Mouse (Mus musculus) retina, postnatal 1 day (tissue): Measurements from ENCODE around the gene Slc24a3.

Source experiments
- DNase-seq: peaks from one replicate; pipeline ENCODE4 v3.0.0-alpha.2; 2012

Slc24a3 gene

GRCm38 (mm10) chr2:145214086-145214831 lies 46.7 kb downstream of the Slc24a3 start:
- no peak for DNase-seq

- DNase-seq = no peak
Measured at GRCm38 (mm10) chr2:145216580-145216979, 49.0 kb downstream of the Slc24a3 start.

DNA sequence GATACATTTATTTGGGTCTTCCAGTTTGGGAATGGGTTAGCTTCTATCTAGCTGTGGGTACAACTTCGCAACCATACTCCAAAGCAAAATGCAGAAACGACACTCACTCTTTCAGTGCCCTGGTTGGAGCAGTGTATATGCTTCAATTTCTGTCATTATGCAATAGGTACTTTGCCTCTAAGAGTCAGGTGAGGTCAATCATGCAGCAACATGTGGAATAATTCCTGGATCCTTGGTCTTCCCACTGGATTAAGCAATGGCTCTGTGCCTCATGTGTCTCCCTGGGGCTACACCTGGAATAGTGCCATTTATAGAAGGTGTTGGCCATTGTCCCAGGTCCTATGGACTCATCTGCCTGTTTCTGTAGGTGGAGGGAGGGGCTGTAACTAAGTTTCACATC lies 49.9 kb downstream of the Slc24a3 start:
- DNase-seq = no peak

DNA sequence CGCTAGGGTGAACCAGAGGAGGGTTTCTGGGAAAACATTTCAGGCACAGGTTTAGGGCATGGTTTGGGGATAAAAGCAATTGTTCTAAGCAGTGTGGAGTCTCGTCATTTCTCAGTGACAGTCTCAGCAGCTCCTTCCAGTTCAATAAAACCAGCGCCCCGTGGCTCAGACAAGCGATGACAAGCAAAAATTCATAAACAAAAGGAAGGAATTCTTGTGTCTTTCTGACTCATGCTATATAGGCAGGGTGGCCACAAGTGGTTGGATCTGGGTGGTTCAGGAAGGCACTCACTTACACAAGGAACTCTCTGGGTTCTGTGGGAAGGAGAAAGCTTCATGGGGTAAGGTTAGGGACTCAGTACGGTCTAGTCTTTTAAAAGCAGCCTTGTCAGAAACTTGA lies 51.7 kb downstream of the Slc24a3 start:
- DNase-seq = no peak

- no peak for DNase-seq
Measured at GRCm38 (mm10) chr2:145223646-145224045, 56.1 kb downstream of the Slc24a3 start.

- no peak for DNase-seq
Measured at GRCm38 (mm10) chr2:145225640-145226039, 58.1 kb downstream of the Slc24a3 start.

DNA sequence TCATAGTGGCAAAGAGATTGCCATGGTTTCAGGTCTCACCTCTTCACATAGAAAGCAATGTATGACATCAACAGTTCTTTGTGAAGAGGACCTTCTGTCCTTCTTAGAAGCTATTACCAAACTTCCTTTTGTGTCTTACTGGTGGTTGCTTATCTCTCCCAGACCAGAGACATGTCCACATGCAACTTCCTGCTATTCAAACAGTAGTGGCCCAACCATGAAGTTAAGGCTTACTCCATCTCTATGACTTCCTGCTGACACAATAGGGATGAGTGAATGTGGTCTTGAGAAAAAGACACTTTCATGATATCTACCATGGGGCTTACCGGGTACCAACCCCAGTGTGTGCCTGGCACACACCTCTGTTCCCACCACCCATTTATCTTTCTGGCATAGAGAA lies 58.5 kb downstream of the Slc24a3 start:
- DNase-seq = no peak

DNA sequence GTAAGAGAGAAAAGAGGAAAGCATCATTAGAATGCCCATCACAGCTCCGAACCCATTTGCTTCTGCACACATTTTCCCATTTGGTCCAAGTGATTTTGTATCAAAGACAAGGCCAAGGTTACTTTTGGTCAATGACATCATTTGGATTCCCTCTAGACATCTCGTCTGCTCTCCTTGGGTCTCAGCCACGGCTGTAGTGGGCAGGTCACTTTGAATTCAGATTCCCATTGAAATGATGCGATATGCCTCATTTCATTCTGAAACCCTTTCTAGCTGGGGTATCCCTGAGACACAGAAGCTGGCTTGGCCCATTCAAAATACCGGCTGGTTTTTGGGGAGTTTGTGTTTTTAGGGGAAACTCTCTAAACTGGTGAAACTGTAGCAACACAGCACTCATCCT lies 59.8 kb downstream of the Slc24a3 start:
- no peak for DNase-seq

DNA sequence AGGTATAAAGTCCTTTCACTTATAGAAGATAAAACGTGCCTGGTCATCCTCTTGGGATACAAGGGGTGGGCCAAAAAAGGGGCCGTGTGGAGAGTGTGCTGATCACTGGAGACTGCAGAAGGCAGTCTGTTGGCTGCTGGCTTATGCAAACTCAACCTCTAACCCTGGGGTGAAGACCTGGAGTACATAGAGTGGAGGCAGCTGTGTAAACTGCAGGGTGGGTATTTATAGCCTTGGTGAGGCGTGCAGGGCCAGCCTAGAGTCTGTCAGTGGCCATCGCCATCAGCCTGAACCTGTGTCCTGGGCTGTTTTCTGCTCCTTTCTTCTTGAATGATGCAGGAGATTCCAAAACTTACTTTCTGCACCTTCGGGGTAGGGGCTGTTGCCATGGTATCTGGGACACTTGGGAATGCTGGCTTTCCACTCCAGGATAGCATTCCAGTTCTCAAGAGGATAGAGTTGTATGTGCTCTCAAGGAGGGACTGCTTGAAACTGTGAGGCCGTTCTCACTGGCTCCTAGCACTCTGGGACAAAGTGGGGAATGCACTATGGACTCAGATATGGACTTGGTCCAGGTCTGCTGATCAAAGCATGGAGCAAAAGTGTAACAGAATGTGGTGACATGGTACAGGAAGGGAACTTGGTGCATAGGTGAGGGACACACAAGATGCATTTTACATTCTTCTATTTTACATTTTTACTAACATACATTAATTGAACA lies 65.4 kb downstream of the Slc24a3 start:
- no peak for DNase-seq

DNA sequence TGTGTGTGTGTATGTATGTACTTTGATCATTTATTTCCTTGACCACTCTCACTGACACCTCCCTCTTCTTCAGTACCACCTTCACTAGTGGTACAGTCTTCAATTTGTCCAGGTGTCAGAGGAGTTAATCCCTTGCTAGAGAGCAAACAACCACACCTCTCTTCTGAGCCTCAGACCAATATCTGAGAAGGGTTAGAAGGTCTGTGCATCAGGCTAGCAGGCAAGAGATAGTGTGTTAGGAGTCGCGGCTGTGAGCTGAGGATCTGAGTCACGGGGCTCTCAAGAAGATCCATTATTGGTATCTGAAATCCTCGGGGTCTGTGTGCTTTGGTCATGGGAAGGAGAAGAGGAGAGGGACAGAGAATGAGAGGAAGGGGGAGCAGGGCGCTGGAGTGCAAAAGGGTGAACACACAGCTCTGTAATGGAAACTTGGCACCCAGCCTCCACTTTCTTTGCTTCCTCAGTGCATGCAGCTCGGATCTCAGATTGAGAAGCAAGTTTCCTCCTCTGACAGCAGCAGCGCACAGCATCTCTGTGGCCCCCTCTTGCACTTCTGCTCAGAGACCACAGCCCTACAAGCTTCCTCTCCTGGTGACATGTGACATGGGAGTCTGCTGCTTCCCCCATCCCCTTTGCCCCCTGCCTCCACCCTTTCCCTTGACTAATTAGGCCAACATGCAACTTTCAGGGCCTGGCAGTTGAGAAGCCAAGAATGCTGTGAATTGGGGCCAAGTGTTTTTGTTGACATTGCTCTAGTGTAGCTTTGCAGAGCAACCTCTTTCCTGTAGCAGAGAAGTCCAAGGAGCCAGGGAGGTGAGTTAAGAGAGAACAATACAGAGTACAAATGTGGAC lies 66.2 kb downstream of the Slc24a3 start:
- peak; percentile 1 for DNase-seq

DNA sequence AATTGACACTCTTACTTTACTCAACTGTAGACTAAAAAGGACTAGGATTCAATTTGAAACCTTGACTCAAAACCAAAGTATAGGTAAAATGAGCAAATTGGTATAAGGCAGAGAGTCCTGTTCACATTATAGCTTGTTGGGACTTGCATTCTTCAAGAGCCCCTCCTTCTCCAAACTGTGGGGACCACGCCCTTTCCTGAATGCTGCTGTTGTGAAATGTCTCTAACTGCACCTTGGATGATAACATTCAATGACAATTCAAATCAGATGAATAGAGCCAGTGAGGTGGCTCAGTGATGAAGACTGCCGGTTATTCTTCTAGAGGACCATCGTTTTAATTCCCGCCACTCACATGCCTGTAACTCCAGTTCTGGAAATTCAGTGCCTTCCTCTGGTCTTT lies 78.8 kb downstream of the Slc24a3 start:
- DNase-seq = no peak

GRCm38 (mm10) chr2:145248185-145248584 lies 80.6 kb downstream of the Slc24a3 start:
- DNase-seq = no peak

DNA sequence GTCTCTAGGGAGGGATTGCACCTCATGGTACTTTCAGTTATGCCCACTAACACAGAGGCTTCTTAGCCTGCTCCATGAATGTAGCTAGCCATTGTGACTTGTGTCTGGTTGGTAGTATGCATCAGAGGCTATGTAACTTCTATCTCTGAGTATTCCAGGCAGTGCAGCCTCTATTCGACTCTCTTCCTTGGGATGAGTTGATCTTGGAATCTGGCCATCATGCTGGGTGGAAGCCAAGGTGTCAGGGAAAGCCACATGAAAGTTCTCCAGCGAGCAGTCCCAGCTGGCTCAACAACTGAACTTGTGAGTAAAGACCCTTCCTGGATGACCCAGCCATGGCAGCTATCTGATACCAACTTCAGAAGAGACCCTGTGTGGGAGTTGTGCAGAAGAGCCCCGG lies 89.8 kb downstream of the Slc24a3 start:
- DNase-seq = no peak

DNA sequence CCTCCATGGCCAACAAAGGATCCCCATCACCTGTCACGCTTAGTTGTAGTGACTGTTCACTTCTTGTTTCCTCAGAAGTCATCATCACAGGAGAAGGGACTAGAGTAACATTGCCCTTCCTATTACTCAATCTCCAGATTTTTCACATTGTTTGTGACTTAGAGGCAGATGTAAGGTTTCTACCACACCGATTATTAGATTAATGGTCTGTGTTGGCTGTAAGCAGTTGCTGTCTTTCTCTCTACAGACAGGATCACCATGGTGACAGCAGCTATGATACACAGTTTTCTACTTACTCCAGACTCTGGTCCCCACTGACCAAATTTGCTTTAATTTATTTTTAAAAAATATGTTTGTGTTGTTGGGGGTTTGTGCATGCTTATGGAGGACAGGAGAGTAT lies 90.3 kb downstream of the Slc24a3 start:
- DNase-seq = no peak

GRCm38 (mm10) chr2:145260574-145260973 lies 93.0 kb downstream of the Slc24a3 start:
- no peak for DNase-seq

GRCm38 (mm10) chr2:145262153-145262552 lies 94.6 kb downstream of the Slc24a3 start:
- DNase-seq = no peak

DNA sequence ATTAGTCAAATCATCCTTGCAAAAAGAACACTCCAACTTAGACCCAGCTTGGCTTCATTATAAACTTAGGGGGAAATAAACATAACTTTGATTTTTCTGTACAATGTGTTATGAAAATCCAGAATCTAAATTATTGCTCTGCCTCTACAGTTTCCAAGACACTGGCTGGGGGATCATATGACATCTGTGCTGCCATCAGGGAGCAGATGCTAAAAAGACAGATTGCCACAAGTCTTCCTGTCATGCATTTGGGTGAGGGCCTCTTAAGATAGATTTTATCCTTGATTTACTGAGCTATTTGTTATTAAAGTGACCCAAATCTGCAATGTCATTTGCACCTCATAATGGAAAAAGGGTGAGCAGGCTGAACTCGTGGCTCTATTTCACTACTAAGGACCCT lies 99.2 kb downstream of the Slc24a3 start:
- no peak for DNase-seq

DNA sequence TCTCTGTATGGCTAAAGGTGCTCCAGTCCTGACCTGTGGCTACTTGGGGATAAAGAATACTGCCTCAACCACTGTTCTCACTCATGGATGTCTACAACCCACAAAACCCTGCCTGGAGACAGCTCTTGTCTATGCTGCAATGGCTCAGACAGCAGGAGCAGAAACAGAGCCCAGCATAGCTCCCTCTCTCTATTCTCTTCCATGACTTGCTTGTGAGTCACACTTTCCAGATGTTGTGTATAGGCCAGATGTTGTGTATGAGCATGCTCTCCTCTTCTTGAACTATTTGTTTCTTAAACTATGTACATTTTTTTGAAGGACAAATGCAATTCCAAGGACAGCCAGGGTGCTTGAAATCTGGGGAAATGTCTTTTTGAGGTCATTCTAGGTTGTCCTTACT lies 101.4 kb downstream of the Slc24a3 start:
- DNase-seq = no peak

DNA sequence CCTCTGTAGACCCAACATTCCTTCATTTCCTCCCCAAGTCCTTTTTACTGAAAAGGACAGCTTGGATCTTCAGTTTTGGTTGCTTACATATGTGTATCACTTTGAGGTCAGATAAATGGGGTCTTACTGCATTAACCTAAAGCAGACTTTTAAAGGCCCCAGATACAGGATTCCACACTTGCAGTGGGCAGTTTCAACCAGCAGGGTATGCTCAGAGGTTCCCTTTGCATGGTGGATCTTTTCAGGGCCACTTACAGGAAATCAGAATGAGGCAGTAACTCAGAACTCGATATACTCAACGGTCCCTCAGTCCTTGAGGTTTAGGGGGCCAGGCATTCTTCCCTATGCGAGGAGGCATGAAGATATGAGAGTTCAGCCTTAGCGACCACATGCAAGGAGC lies 101.9 kb downstream of the Slc24a3 start:
- DNase-seq = no peak

DNA sequence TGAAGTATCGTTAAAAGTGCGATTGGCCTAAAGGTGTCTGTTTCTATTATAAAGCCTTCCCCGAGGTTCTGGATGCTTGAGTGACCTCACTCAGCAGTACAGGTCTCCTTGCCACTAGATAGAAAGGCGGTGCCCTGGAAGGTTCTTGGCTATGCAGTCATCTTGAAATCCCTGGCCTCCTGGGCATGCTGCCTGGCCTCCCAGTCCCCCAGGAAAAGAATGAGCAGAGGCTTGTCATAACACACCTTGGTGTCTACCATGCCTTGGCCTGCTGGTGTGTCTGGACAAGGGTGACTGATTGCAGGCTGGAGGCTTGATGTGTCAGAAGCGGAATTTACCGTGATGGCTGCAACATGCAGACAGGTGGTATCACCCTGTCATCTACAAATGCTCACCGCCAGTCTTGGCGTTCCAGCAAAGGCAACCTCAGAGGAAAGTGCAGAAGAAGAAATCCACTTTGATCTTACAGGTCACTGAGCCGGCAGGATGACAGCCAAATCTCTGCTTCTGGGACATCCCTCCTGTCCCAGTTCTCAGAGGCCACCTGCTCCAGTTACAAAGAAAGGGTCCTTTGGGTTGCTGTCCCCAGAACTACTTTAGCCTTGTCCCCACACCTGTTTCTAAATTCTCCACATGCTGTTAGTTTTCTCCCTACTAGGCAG lies 106.6 kb downstream of the Slc24a3 start:
- DNase-seq = no peak

DNA sequence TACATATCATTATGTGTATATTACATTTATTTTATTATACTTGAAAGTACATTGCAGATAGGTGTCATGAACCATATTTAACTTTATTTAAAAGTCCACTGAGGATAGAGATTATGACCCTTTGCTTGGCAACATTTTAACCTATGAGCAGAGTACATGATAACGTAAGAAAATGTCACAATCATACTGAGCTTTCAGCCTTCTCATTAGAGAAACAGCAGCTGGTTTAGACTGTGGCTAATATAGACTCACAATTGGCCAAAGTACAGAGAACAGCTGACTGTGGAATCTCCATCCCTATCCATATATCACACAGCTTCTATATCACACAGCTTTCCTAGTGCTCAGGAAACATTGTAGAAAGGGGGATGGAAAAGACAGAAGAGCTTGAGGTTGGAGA lies 111.8 kb downstream of the Slc24a3 start:
- DNase-seq = no peak

- DNase-seq = no peak
Measured at GRCm38 (mm10) chr2:145283746-145284145, 116.2 kb downstream of the Slc24a3 start.

DNA sequence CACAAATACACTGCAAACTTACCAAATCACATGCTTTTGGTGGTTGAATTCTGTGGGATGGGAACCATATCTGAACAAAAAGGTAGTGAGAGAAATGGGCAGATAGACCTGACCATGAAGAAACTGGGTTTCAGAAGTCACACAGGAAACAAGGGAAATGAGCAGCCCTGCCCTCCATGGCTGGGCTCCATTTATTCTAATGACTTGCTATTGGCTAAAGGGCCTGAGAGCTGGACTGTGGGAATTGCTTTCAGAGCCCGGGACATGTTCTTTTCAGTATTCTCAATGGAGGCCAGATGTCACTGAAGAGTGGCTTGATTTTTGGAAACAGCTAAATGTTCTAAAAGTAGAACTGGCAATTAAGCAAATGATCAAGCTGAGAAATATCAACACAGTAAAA lies 120.9 kb downstream of the Slc24a3 start:
- DNase-seq = no peak
